Mouse (Mus musculus): ENCODE measurements around the gene Gpr137b.
"Not testable (repeated sequence)": the region's sequence is repeated elsewhere in the genome, so short reads cannot be mapped to it uniquely, and the experiment has no call there.

DNA sequence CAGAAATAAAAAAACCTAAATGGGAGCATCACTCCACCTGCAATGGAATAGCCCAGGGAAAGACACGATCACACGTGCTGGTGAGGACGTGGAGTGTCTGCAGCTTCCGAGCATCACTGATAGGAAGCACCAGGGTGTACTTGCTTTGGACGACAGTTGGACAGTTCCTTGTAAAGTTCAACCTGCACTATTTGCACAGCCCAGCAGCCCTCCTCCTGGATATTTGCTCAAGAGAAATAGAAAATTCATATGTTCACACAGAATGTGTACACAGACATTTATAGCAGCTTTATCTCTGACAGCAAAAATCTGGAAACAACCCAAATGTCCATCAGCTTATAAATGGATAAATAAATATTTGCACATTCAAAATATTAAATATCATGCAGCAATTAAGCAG lies 29.5 kb upstream of the Gpr137b start:
- not testable (repeated sequence) for TF ChIP-seq CTCF (IDR thresholded peaks at IDR 0.05; ENCODE audit: low read depth, low read length); POLR2A (IDR thresholded peaks at IDR 0.05; ENCODE audit: insufficient read depth, low read length)

Measured in ES-Bruce4 (cell line).